Mouse (Mus musculus): ENCODE measurements around the gene Tmem52. TPM values are rescaled to one million over a fixed set of nuclear protein-coding genes. Genes with fewer than 3 reads are reported as not detected.
"Not testable (repeated sequence)": the region's sequence is repeated elsewhere in the genome, so short reads cannot be mapped to it uniquely, and the experiment has no call there.

Tmem52 gene
- total RNA-seq (2017), result not detected in 2 replicates

DNA sequence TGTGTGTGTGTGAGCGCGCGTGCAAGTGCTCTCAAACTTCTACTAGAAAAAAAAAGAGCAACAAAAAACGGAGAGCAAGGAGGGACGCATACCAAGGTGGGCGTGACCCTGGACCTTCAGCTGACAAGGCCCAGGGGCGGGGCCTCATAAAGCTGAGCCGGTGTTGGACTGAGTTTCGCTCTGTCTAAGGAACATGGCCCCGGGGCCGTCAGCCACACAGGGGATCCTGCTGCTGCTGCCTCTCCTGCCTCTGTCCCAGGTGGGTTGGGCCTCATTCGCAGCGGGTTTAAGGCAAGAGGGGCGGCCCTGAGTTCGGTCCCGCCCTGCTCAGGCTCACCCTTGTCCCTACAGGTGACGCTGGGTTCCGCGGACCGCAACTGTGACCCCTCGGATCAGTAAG is at the start of gene Tmem52:
TSS of gene Tmem52 (plus strand) at position 163 of the 400 bp plus-strand sequence.
- ATAC-seq (replicated peaks; ENCODE audit: low read depth, poor library complexity, severe bottlenecking), result peak; percentile 89

DNA sequence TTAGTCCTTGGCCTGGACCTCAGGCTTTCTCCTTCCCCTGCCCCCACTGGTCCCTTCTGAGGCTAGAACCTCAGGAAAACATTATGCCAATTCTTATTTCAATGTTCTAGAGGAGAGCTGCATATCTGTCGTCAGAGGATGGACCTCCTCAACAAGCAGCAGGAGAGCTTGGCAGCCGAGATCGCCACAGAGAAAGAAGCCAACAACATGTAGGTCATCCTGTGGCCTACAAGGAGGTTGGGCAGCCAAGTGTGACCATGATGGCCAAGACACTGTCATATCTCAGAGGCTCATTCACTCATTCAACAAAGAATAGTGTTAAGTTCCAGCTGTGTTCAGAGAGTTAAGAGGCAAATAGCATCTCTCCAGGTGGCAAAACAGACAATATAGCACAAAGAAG is 48.8 kb upstream of the Tmem52 start:
- no peak for ATAC-seq (replicated peaks; ENCODE audit: low read depth, poor library complexity, severe bottlenecking)

DNA sequence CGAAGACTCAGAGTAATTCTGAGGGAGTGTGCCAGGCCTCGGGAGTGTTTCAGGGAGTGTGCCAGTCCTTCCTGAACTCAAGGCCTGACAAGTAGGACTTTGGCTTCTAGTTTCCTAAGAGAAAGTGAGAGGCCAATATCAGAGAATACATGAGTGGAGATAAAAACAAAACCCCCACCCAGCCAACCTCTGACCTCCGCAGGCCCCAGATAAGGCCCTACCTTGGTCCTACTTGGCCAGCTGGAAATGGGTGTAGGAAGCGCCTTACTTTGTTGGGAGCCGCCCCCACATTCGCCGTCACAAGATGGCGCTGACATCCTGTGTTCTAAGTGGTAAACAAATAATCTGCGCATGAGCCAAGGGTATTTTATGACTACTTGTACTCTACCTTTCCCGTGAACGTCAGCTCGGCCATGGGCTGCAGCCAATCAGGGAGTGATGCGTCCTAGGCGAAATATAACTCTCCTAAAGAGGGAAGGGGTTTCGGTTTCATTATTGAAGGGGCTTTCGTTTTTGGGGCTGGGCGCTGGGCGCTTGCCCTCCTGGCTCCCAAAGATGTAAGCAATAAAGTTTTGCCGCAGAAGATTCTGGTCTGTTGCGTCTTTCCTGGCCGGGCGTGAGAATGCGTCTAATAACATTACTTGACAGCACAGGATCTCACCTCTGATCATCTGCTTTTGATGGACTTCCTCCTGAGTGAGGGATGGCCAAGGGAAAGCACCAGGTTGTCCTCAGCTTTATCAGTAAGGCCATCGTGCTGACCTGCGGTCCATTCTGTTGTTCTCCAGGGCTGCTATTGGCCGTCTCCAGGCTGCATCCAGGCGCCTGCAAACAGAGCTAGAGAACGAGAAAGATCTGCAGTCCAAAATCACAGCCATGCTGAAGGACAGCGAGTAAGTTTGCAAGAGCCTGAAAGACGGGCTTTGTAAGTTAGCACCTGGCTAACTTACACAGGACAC is 47.2 kb upstream of the Tmem52 start:
- ATAC-seq (replicated peaks; ENCODE audit: low read depth, poor library complexity, severe bottlenecking), result not testable (repeated sequence)

DNA sequence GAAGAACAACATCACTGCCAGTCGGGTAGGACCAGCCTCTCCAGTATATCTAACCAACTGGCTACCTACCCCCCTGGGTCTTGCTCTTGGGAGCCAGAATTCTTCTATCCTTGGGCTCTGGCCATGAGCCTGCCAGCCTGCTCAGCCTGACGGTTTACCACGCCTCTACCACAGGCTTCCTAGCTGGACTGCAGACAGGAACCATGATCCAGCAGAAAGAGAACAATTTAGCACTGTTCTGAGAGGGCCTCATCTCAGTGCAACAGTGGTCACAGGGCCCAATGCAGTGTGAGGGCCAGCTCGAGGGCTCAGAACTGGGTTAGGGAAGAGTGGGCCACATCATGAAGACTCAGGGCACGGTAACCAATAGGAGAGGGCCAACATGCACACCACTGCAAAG is 44.9 kb upstream of the Tmem52 start:
- ATAC-seq (replicated peaks; ENCODE audit: low read depth, poor library complexity, severe bottlenecking), result 0 out of 2 replicates have a peak, but pooled peaks have one; percentile 39

GRCm38 (mm10) chr4:155426272-155426671 is 42.6 kb upstream of the Tmem52 start:
- ATAC-seq (replicated peaks; ENCODE audit: low read depth, poor library complexity, severe bottlenecking), result no peak

GRCm38 (mm10) chr4:155428442-155428841 is 40.5 kb upstream of the Tmem52 start:
- no peak for ATAC-seq (replicated peaks; ENCODE audit: low read depth, poor library complexity, severe bottlenecking)

DNA sequence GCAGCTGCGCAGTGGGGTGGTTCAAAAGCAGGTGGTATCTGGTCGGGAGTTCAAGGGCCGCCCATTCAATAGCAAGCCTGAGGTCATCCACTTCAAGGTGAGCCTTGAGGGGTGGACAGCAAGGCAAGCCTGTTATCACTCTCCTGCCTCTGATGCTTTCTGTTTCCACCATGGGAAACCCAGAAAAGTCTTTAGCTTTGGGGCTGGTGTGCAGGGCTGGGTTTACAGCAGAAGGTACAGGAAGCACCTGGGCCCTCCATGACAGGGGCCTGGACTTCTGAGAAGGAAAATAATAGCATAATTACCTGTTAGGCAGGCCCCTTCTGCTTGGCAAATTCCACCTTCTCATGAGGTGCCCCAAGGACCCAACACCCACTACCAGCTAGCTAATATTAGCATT is 39.7 kb upstream of the Tmem52 start:
- ATAC-seq (replicated peaks; ENCODE audit: low read depth, poor library complexity, severe bottlenecking), result no peak

- no peak for ATAC-seq (replicated peaks; ENCODE audit: low read depth, poor library complexity, severe bottlenecking)
Observed at GRCm38 (mm10) chr4:155432358-155432757, 36.6 kb upstream of the Tmem52 start.

- ATAC-seq (replicated peaks; ENCODE audit: low read depth, poor library complexity, severe bottlenecking), result no peak
Observed at GRCm38 (mm10) chr4:155433993-155434392, 34.9 kb upstream of the Tmem52 start.

DNA sequence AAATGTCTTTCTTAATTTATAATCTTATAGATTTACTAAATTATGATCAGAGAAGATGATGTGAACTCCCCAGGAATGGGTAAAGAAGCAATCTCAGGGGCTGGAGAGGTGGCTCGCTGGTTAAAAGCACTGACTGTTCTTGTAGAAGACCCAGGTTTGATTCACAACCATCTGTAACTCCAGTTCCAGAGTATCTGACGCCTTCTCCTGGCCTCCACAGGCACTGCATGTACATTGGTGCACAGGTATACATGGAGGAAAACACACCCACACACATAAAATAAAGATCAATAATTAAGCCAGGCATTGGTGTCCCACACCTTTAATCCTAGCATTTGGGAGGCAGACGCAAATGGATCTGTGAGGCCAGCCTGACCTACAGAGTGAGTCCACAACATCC is 26.1 kb upstream of the Tmem52 start:
- ATAC-seq (replicated peaks; ENCODE audit: low read depth, poor library complexity, severe bottlenecking), result no peak

GRCm38 (mm10) chr4:155451597-155451996 is 17.3 kb upstream of the Tmem52 start:
- ATAC-seq (replicated peaks; ENCODE audit: low read depth, poor library complexity, severe bottlenecking), result no peak

GRCm38 (mm10) chr4:155458575-155458974 is 10.3 kb upstream of the Tmem52 start:
- ATAC-seq (replicated peaks; ENCODE audit: low read depth, poor library complexity, severe bottlenecking), result no peak

- no peak for ATAC-seq (replicated peaks; ENCODE audit: low read depth, poor library complexity, severe bottlenecking)
Observed at GRCm38 (mm10) chr4:155463050-155463449, 5.9 kb upstream of the Tmem52 start.

GRCm38 (mm10) chr4:155463611-155464010 is 5.3 kb upstream of the Tmem52 start:
- ATAC-seq (replicated peaks; ENCODE audit: low read depth, poor library complexity, severe bottlenecking), result no peak

DNA sequence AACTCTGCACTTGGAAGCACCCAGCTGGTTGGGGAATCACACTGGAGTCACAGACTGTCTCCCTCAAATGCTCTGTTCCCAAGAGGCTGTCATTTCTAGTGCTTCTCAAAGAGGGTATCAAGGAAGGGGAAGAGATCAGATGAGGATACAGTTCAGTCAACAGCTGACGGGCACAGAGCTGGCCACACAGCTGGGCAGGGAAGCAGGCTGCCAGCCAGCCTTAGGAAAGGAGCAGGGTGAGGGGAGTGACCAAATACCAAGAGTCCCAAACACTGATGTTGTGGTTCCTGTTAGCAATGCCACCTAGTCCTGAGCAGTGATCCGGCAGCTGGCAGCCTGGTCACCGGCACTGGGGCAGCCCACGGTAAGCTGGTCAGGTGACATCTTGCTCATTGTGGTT is 4.9 kb upstream of the Tmem52 start:
- ATAC-seq (replicated peaks; ENCODE audit: low read depth, poor library complexity, severe bottlenecking), result no peak

DNA sequence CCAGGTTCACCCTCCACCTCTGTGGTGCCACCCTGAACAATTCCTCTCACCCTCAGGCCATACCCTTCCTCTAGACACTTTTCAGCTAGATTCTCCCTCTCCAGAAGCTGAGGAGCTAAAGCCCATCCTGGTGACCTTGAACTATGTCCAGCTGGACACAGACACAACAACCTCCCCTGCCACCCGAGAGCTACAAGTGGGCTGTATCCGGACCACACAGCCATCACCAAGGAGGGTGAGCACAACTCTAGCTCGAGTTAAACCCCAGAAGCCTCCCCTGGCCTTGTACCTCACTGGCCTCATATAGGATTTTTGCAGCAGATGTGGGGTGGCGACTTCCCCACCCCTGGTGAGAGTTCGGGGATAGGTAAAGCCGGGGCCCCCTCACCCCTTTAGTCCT is 3.3 kb upstream of the Tmem52 start:
- no peak for ATAC-seq (replicated peaks; ENCODE audit: low read depth, poor library complexity, severe bottlenecking)

DNA sequence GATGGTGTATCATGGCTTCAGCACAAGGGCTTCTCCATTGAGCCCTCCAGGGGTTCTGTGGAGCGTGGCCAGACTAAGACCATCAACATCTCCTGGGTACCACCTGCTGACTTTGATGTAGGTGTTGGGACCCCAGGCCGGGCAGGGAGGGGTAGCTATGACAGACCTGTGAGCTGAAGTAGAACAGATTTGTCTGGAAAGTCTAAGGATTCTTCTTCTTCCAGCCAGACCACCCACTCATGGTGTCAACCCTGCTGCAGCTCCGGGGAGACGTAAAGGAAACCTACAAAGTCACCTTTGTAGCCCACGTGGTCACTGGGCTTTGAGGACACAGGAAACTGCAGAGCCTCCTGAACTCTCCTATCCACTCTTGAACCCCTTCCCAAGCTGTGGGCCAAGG is 2.8 kb upstream of the Tmem52 start:
- no peak for ATAC-seq (replicated peaks; ENCODE audit: low read depth, poor library complexity, severe bottlenecking)

GRCm38 (mm10) chr4:155467237-155468010 is 1.5 kb upstream of the Tmem52 start:
- ATAC-seq (replicated peaks; ENCODE audit: low read depth, poor library complexity, severe bottlenecking), result no peak

GRCm38 (mm10) chr4:155469590-155470262 is 812 bp downstream of the Tmem52 start:
- no peak for ATAC-seq (replicated peaks; ENCODE audit: low read depth, poor library complexity, severe bottlenecking)

- 0 out of 2 replicates have a peak, but pooled peaks have one; percentile 9 for ATAC-seq (replicated peaks; ENCODE audit: low read depth, poor library complexity, severe bottlenecking)
Observed at GRCm38 (mm10) chr4:155470263-155470953, 1.5 kb downstream of the Tmem52 start.

All from common myeloid progenitor, adult 5-6 weeks (primary cell).